Mouse (Mus musculus): ENCODE data around the gene Rpl35a. TPM values are rescaled to one million over a fixed set of nuclear protein-coding genes. Genes with fewer than 3 reads are reported as not detected.

Gene Rpl35a
- polyA plus RNA-seq, 1 experiment from 2014 or later: 1,136 TPM

GRCm38 (mm10) chr16:33070928-33071327 is 14.7 kb downstream of the Rpl35a start:
- Histone ChIP-seq H3K27me3 (ENCODE audit: control insufficient read depth, insufficient read depth, low read length) (no peaks in the 10 kb centered on the region), H3K4me3 (ENCODE audit: low read depth, low read length) (no peak overlapping the region), H3K4me1 (ENCODE audit: control insufficient read depth, insufficient read depth, low read length) (no peaks in the 10 kb centered on the region), H3K9ac (replicated peaks; ENCODE audit: low read depth, low read length) (no peak overlapping the region), H3K4me2 (replicated peaks; ENCODE audit: low read depth, low read length) (no peak overlapping the region), H3K9me3 (ENCODE audit: control insufficient read depth, low read depth, low read length) (no peaks in the 10 kb centered on the region), H3K27ac (ENCODE audit: low read length) (no peak overlapping the region), H3K36me3 (ENCODE audit: control insufficient read depth, insufficient read depth, low read length) (no peaks in the 10 kb centered on the region)
- ATAC-seq (ENCODE audit: insufficient number of reproducible peaks, insufficient read depth, low FRiP score, low read depth): no peak

- H3K4me2 ChIP-seq (replicated peaks; ENCODE audit: low read depth, low read length): no peak overlapping the region
- no peaks in the 10 kb centered on the region for H3K9me3 ChIP-seq (ENCODE audit: control insufficient read depth, low read depth, low read length)
- no peak for ATAC-seq (ENCODE audit: insufficient number of reproducible peaks, insufficient read depth, low FRiP score, low read depth)
- no peaks in the 10 kb centered on the region for H3K27me3 ChIP-seq (ENCODE audit: control insufficient read depth, insufficient read depth, low read length)
- no peaks in the 10 kb centered on the region for H3K36me3 ChIP-seq (ENCODE audit: control insufficient read depth, insufficient read depth, low read length)
- no peak overlapping the region for H3K9ac ChIP-seq (replicated peaks; ENCODE audit: low read depth, low read length)
- H3K4me3 ChIP-seq (ENCODE audit: low read depth, low read length): no peak overlapping the region
- 82% methylated on average over 6 of the region's 6 CpGs for WGBS
- H3K4me1 ChIP-seq (ENCODE audit: control insufficient read depth, insufficient read depth, low read length): no peaks in the 10 kb centered on the region
- H3K27ac ChIP-seq (ENCODE audit: low read length): no peak overlapping the region
Measured at GRCm38 (mm10) chr16:33072871-33073557, 16.8 kb downstream of the Rpl35a start.

- Histone ChIP-seq H3K4me1 (ENCODE audit: control insufficient read depth, insufficient read depth, low read length) (no peaks in the 10 kb centered on the region), H3K9ac (replicated peaks; ENCODE audit: low read depth, low read length) (no peak overlapping the region), H3K27ac (ENCODE audit: low read length) (no peak overlapping the region), H3K36me3 (ENCODE audit: control insufficient read depth, insufficient read depth, low read length) (no peaks in the 10 kb centered on the region), H3K4me3 (ENCODE audit: low read depth, low read length) (no peak overlapping the region), H3K4me2 (replicated peaks; ENCODE audit: low read depth, low read length) (no peak overlapping the region), H3K27me3 (ENCODE audit: control insufficient read depth, insufficient read depth, low read length) (no peaks in the 10 kb centered on the region), H3K9me3 (ENCODE audit: control insufficient read depth, low read depth, low read length) (no peaks in the 10 kb centered on the region)
- ATAC-seq (ENCODE audit: insufficient number of reproducible peaks, insufficient read depth, low FRiP score, low read depth): no peak
- 69% methylated on average over 5 of the region's 5 CpGs for WGBS
Measured at GRCm38 (mm10) chr16:33074967-33075366, 18.7 kb downstream of the Rpl35a start.

- H3K36me3 ChIP-seq (ENCODE audit: control insufficient read depth, insufficient read depth, low read length): no peaks in the 10 kb centered on the region
- no peak overlapping the region for H3K4me3 ChIP-seq (ENCODE audit: low read depth, low read length)
- no peak overlapping the region for H3K27ac ChIP-seq (ENCODE audit: low read length)
- 52% methylated on average over 6 of the region's 6 CpGs for WGBS
- H3K4me1 ChIP-seq (ENCODE audit: control insufficient read depth, insufficient read depth, low read length): no peaks in the 10 kb centered on the region
- H3K4me2 ChIP-seq (replicated peaks; ENCODE audit: low read depth, low read length): no peak overlapping the region
- no peak for ATAC-seq (ENCODE audit: insufficient number of reproducible peaks, insufficient read depth, low FRiP score, low read depth)
- no peaks in the 10 kb centered on the region for H3K27me3 ChIP-seq (ENCODE audit: control insufficient read depth, insufficient read depth, low read length)
- no peak overlapping the region for H3K9ac ChIP-seq (replicated peaks; ENCODE audit: low read depth, low read length)
- H3K9me3 ChIP-seq (ENCODE audit: control insufficient read depth, low read depth, low read length): no peaks in the 10 kb centered on the region
Measured at GRCm38 (mm10) chr16:33076078-33076477, 19.8 kb downstream of the Rpl35a start.

GRCm38 (mm10) chr16:33077069-33077627 is 20.9 kb downstream of the Rpl35a start:
- H3K27me3 ChIP-seq (ENCODE audit: control insufficient read depth, insufficient read depth, low read length): no peaks in the 10 kb centered on the region
- no peaks in the 10 kb centered on the region for H3K9me3 ChIP-seq (ENCODE audit: control insufficient read depth, low read depth, low read length)
- H3K4me2 ChIP-seq (replicated peaks; ENCODE audit: low read depth, low read length): no peak overlapping the region
- 89% methylated on average over 5 of the region's 5 CpGs for WGBS
- no peak overlapping the region for H3K4me3 ChIP-seq (ENCODE audit: low read depth, low read length)
- no peak overlapping the region for H3K9ac ChIP-seq (replicated peaks; ENCODE audit: low read depth, low read length)
- H3K36me3 ChIP-seq (ENCODE audit: control insufficient read depth, insufficient read depth, low read length): peaks cover 4% of the 10 kb centered on the region; the same call in 1 of the 2 replicates
- H3K4me1 ChIP-seq (ENCODE audit: control insufficient read depth, insufficient read depth, low read length): no peaks in the 10 kb centered on the region
- no peak for ATAC-seq (ENCODE audit: insufficient number of reproducible peaks, insufficient read depth, low FRiP score, low read depth)
- H3K27ac ChIP-seq (ENCODE audit: low read length): no peak overlapping the region

GRCm38 (mm10) chr16:33080063-33080462 is 23.8 kb downstream of the Rpl35a start:
- H3K4me1 ChIP-seq (ENCODE audit: control insufficient read depth, insufficient read depth, low read length): no peaks in the 10 kb centered on the region
- no peak overlapping the region for H3K4me3 ChIP-seq (ENCODE audit: low read depth, low read length)
- no peak overlapping the region for H3K9ac ChIP-seq (replicated peaks; ENCODE audit: low read depth, low read length)
- ATAC-seq (ENCODE audit: insufficient number of reproducible peaks, insufficient read depth, low FRiP score, low read depth): no peak
- no peaks in the 10 kb centered on the region for H3K27me3 ChIP-seq (ENCODE audit: control insufficient read depth, insufficient read depth, low read length)
- H3K9me3 ChIP-seq (ENCODE audit: control insufficient read depth, low read depth, low read length): no peaks in the 10 kb centered on the region
- no peak overlapping the region for H3K27ac ChIP-seq (ENCODE audit: low read length)
- no peak overlapping the region for H3K4me2 ChIP-seq (replicated peaks; ENCODE audit: low read depth, low read length)
- H3K36me3 ChIP-seq (ENCODE audit: control insufficient read depth, insufficient read depth, low read length): peaks cover 9% of the 10 kb centered on the region
- 94% methylated on average over 7 of the region's 7 CpGs for WGBS

GRCm38 (mm10) chr16:33082951-33083350 is 26.7 kb downstream of the Rpl35a start:
- Histone ChIP-seq H3K4me3 (ENCODE audit: low read depth, low read length) (no peak overlapping the region), H3K9ac (replicated peaks; ENCODE audit: low read depth, low read length) (no peak overlapping the region), H3K4me2 (replicated peaks; ENCODE audit: low read depth, low read length) (no peak overlapping the region), H3K4me1 (ENCODE audit: control insufficient read depth, insufficient read depth, low read length) (no peaks in the 10 kb centered on the region), H3K27ac (ENCODE audit: low read length) (no peak overlapping the region), H3K36me3 (ENCODE audit: control insufficient read depth, insufficient read depth, low read length) (peaks cover 9% of the 10 kb centered on the region), H3K9me3 (ENCODE audit: control insufficient read depth, low read depth, low read length) (no peaks in the 10 kb centered on the region), H3K27me3 (ENCODE audit: control insufficient read depth, insufficient read depth, low read length) (no peaks in the 10 kb centered on the region)
- WGBS: 89% methylated on average over 6 of the region's 6 CpGs
- ATAC-seq (ENCODE audit: insufficient number of reproducible peaks, insufficient read depth, low FRiP score, low read depth): no peak

GRCm38 (mm10) chr16:33083996-33084395 is 27.7 kb downstream of the Rpl35a start:
- peaks cover 9% of the 10 kb centered on the region for H3K36me3 ChIP-seq (ENCODE audit: control insufficient read depth, insufficient read depth, low read length)
- H3K27ac ChIP-seq (ENCODE audit: low read length): no peak overlapping the region
- ATAC-seq (ENCODE audit: insufficient number of reproducible peaks, insufficient read depth, low FRiP score, low read depth): no peak
- H3K4me3 ChIP-seq (ENCODE audit: low read depth, low read length): no peak overlapping the region
- H3K4me1 ChIP-seq (ENCODE audit: control insufficient read depth, insufficient read depth, low read length): no peaks in the 10 kb centered on the region
- H3K4me2 ChIP-seq (replicated peaks; ENCODE audit: low read depth, low read length): no peak overlapping the region
- H3K27me3 ChIP-seq (ENCODE audit: control insufficient read depth, insufficient read depth, low read length): no peaks in the 10 kb centered on the region
- H3K9me3 ChIP-seq (ENCODE audit: control insufficient read depth, low read depth, low read length): no peaks in the 10 kb centered on the region
- H3K9ac ChIP-seq (replicated peaks; ENCODE audit: low read depth, low read length): no peak overlapping the region
- WGBS: 84% methylated on average over 2 of the region's 2 CpGs

GRCm38 (mm10) chr16:33085666-33086065 is 29.4 kb downstream of the Rpl35a start:
- Histone ChIP-seq H3K9me3 (ENCODE audit: control insufficient read depth, low read depth, low read length) (no peaks in the 10 kb centered on the region), H3K36me3 (ENCODE audit: control insufficient read depth, insufficient read depth, low read length) (peaks cover 9% of the 10 kb centered on the region), H3K4me1 (ENCODE audit: control insufficient read depth, insufficient read depth, low read length) (no peaks in the 10 kb centered on the region), H3K27me3 (ENCODE audit: control insufficient read depth, insufficient read depth, low read length) (no peaks in the 10 kb centered on the region), H3K27ac (ENCODE audit: low read length) (no peak overlapping the region), H3K4me2 (replicated peaks; ENCODE audit: low read depth, low read length) (no peak overlapping the region), H3K4me3 (ENCODE audit: low read depth, low read length) (no peak overlapping the region), H3K9ac (replicated peaks; ENCODE audit: low read depth, low read length) (no peak overlapping the region)
- no peak for ATAC-seq (ENCODE audit: insufficient number of reproducible peaks, insufficient read depth, low FRiP score, low read depth)
- WGBS: 66% methylated on average over 8 of the region's 8 CpGs
